ENCODE assay signal across 11 mouse cellular contexts in genomic region chr1:119838241-119838640, GRCm38 (mm10). TPM values are rescaled to one million over a fixed set of nuclear protein-coding genes. Genes with fewer than 3 reads are reported as not detected.
DNase-seq lines count a peak whose midpoint lies in the region; ATAC-seq lines count a peak whose summit lies in the region.
"Had no signal": no experiment of that assay in that cellular context is flagged by ENCODE, and none has a peak within 500 bp of the region (broad histone marks: within the 10 kb centered on the region; RNA-seq: fewer than 3 reads in every experiment).

No protein-coding gene starts in this region.

- no peak for ATAC-seq in intestine, embryonic 14.5 days (replicated peaks; ENCODE audit: low FRiP score, low TSS enrichment, low read depth)
- no peak for ATAC-seq in intestine, embryonic 16.5 days
- ATAC-seq in embryonic facial prominence, embryonic 14.5 days (ENCODE audit: low read depth) = no peak
- ATAC-seq in forebrain, embryonic 15.5 days (replicated peaks) = no peak
- no peak for ATAC-seq in midbrain, embryonic 15.5 days (replicated peaks)

- no peak overlapping the region for H3K4me2 ChIP-seq in intestine, embryonic 14.5 days (ENCODE audit: low read length)
- no peak overlapping the region for H3K4me2 ChIP-seq in intestine, embryonic 16.5 days (ENCODE audit: low read depth, low read length)
- H3K4me2 ChIP-seq in embryonic facial prominence, embryonic 14.5 days (ENCODE audit: low read depth, low read length) = peak overlapping the region; percentile 74; the same call in 1 of the 2 replicates
- H3K4me2 ChIP-seq in forebrain, embryonic 15.5 days (replicated peaks) = peak overlapping the region; percentile 67
- H3K4me2 ChIP-seq in midbrain, embryonic 15.5 days = peak overlapping the region; percentile 68

- H3K9me3 ChIP-seq in intestine, embryonic 14.5 days (ENCODE audit: control insufficient read depth, low read length) = no peaks in the 10 kb centered on the region
- H3K9me3 ChIP-seq in intestine, embryonic 16.5 days (ENCODE audit: control insufficient read depth, low read length) = no peaks in the 10 kb centered on the region
- no peaks in the 10 kb centered on the region for H3K9me3 ChIP-seq in embryonic facial prominence, embryonic 14.5 days (ENCODE audit: control insufficient read depth, low read length)
- no peaks in the 10 kb centered on the region for H3K9me3 ChIP-seq in forebrain, embryonic 15.5 days
- H3K9me3 ChIP-seq in midbrain, embryonic 15.5 days = no peaks in the 10 kb centered on the region
- H3K9me3 ChIP-seq: embryonic facial prominence, embryonic 15.5 days; liver, embryonic 15.5 days had no signal

- whole genome bisulfite sequencing in intestine, embryonic 14.5 days = 40% methylated on average over 3 of the region's 3 CpGs
- 39% methylated on average over 3 of the region's 3 CpGs for WGBS in intestine, embryonic 16.5 days
- WGBS in embryonic facial prominence, embryonic 14.5 days = 38% methylated on average over 3 of the region's 3 CpGs
- 49% methylated on average over 3 of the region's 3 CpGs for WGBS in forebrain, embryonic 15.5 days
- 46% methylated on average over 3 of the region's 3 CpGs for WGBS in midbrain, embryonic 15.5 days

- 0 out of 2 replicates have a peak overlapping the region, but pooled peaks have one; percentile 70 for H3K4me3 ChIP-seq in intestine, embryonic 14.5 days (ENCODE audit: low read depth, low read length)
- H3K4me3 ChIP-seq in intestine, embryonic 16.5 days (ENCODE audit: low read length) = no peak overlapping the region
- H3K4me3 ChIP-seq in embryonic facial prominence, embryonic 14.5 days (ENCODE audit: low read depth, low read length) = no peak overlapping the region
- H3K4me3 ChIP-seq in forebrain, embryonic 15.5 days = peak overlapping the region; percentile 91; the same call in 1 of the 2 replicates
- H3K4me3 ChIP-seq in midbrain, embryonic 15.5 days = no peak overlapping the region

- H3K9ac ChIP-seq in intestine, embryonic 14.5 days (ENCODE audit: low read length) = no peak overlapping the region; the same call in 1 of the 2 replicates
- H3K9ac ChIP-seq in intestine, embryonic 16.5 days (ENCODE audit: low read depth, low read length) = no peak overlapping the region
- H3K9ac ChIP-seq in embryonic facial prominence, embryonic 14.5 days (ENCODE audit: low read depth, low read length) = no peak overlapping the region
- H3K9ac ChIP-seq in forebrain, embryonic 15.5 days (replicated peaks) = no peak overlapping the region
- 0 out of 2 replicates have a peak overlapping the region, but pooled peaks have one; percentile 45 for H3K9ac ChIP-seq in midbrain, embryonic 15.5 days
- H3K9ac ChIP-seq: liver, embryonic 15.5 days had no signal

- no peak overlapping the region for H3K27ac ChIP-seq in intestine, embryonic 14.5 days (ENCODE audit: low read depth)
- no peak overlapping the region for H3K27ac ChIP-seq in intestine, embryonic 16.5 days (ENCODE audit: low read length)
- H3K27ac ChIP-seq in embryonic facial prominence, embryonic 14.5 days (replicated peaks; ENCODE audit: low read depth, low read length) = no peak overlapping the region
- no peak overlapping the region for H3K27ac ChIP-seq in forebrain, embryonic 15.5 days (replicated peaks)
- peak overlapping the region; percentile 96; the same call in 1 of the 2 replicates for H3K27ac ChIP-seq in midbrain, embryonic 15.5 days

- H3K4me1 ChIP-seq in intestine, embryonic 14.5 days (replicated peaks; ENCODE audit: control insufficient read depth, insufficient read depth, low read length) = peaks cover 6% of the 10 kb centered on the region; the same call in 1 of the 2 replicates
- H3K4me1 ChIP-seq in intestine, embryonic 16.5 days (ENCODE audit: control insufficient read depth, insufficient read depth, low read length) = peaks cover 8% of the 10 kb centered on the region
- peaks cover 14% of the 10 kb centered on the region for H3K4me1 ChIP-seq in embryonic facial prominence, embryonic 14.5 days (ENCODE audit: control insufficient read depth, insufficient read depth, low read length)
- peaks cover 24% of the 10 kb centered on the region for H3K4me1 ChIP-seq in forebrain, embryonic 15.5 days
- peaks cover 19% of the 10 kb centered on the region for H3K4me1 ChIP-seq in midbrain, embryonic 15.5 days

- H3K36me3 ChIP-seq in intestine, embryonic 14.5 days (ENCODE audit: control insufficient read depth, insufficient read depth, low read length) = no peaks in the 10 kb centered on the region
- no peaks in the 10 kb centered on the region for H3K36me3 ChIP-seq in intestine, embryonic 16.5 days (ENCODE audit: control insufficient read depth, insufficient read depth, low read length)
- no peaks in the 10 kb centered on the region for H3K36me3 ChIP-seq in embryonic facial prominence, embryonic 14.5 days (ENCODE audit: control insufficient read depth, insufficient read depth, low read length)
- no peaks in the 10 kb centered on the region for H3K36me3 ChIP-seq in forebrain, embryonic 15.5 days
- H3K36me3 ChIP-seq in midbrain, embryonic 15.5 days (replicated peaks) = no peaks in the 10 kb centered on the region
- H3K36me3 ChIP-seq: embryonic facial prominence, embryonic 15.5 days; liver, embryonic 15.5 days had no signal

- no peak for DNase-seq in intestine, embryonic 14.5 days (ENCODE audit: low spot score)
- no peak for DNase-seq in embryonic facial prominence, embryonic 14.5 days (ENCODE audit: low spot score)
- DNase-seq in left cerebral cortex, adult 8-10 months (ENCODE audit: low spot score in 2 of 2) = no peak
- no peak for DNase-seq in right cerebral cortex, postnatal 36 days (ENCODE audit: low spot score in 2 of 2)
- DNase-seq: adrenal gland, postnatal 14 days; right cerebral cortex, postnatal 14 days had no signal

- H3K27me3 ChIP-seq in intestine, embryonic 14.5 days (replicated peaks; ENCODE audit: control insufficient read depth, insufficient read depth, low read length) = no peaks in the 10 kb centered on the region
- no peaks in the 10 kb centered on the region for H3K27me3 ChIP-seq in intestine, embryonic 16.5 days (replicated peaks; ENCODE audit: control insufficient read depth, insufficient read depth, low read length)
- no peaks in the 10 kb centered on the region for H3K27me3 ChIP-seq in embryonic facial prominence, embryonic 14.5 days (replicated peaks; ENCODE audit: control insufficient read depth, insufficient read depth, low read length)
- H3K27me3 ChIP-seq in forebrain, embryonic 15.5 days = no peaks in the 10 kb centered on the region
- H3K27me3 ChIP-seq in midbrain, embryonic 15.5 days (replicated peaks) = no peaks in the 10 kb centered on the region
- H3K27me3 ChIP-seq: embryonic facial prominence, embryonic 15.5 days had no signal

RNA-seq across cellular contexts. Expression of gene Ptpn4, which starts 0.8 kb away (rescaled TPM):
- 7.2 and 10.4 TPM in 2 replicates for polyA plus RNA-seq in intestine, embryonic 14.5 days (2014; fragmentation: Nextera tagmentation; extraction: Ambion mirVana)
- polyA plus RNA-seq in intestine, embryonic 16.5 days (2015; fragmentation: Nextera tagmentation; extraction: Ambion mirVana) = 2.8 and 2.9 TPM in 2 replicates
- 6.6 and 10.5 TPM in 2 replicates for polyA plus RNA-seq in embryonic facial prominence, embryonic 14.5 days (2014; fragmentation: Nextera tagmentation; extraction: Ambion mirVana)
- polyA plus RNA-seq in forebrain, embryonic 15.5 days (2015; fragmentation: Nextera tagmentation; extraction: Ambion mirVana) = 17.2 and 18.3 TPM in 2 replicates
- 10.9 and 12.5 TPM in 2 replicates for polyA plus RNA-seq in midbrain, embryonic 15.5 days (2015; fragmentation: Nextera tagmentation; extraction: Ambion mirVana)
- 100 to 1,000 TPM in 1 of 4 experiments, 10 to 100 TPM in 3; 71.1 to 106 (median 82.6) TPM for total RNA-seq in left cerebral cortex, adult 8-10 months (2022)

Comparison
In these comparisons a context has a peak if more than half of its experiments do, and no peak if none do; other contexts are left out.
1. H3K4me3 ChIP-seq: peak in intestine, embryonic 14.5 days (single experiment) and forebrain, embryonic 15.5 days (single experiment); none in intestine, embryonic 16.5 days (single experiment), embryonic facial prominence, embryonic 14.5 days (single experiment) and midbrain, embryonic 15.5 days (single experiment).
2. H3K4me2 ChIP-seq: peak in embryonic facial prominence, embryonic 14.5 days (single experiment), forebrain, embryonic 15.5 days (single experiment) and midbrain, embryonic 15.5 days (single experiment); none in intestine, embryonic 14.5 days (single experiment) and intestine, embryonic 16.5 days (single experiment).